Mouse (Mus musculus) embryo, embryonic 10 days (tissue): ENCODE results near the gene Dusp3.

Source experiments
- DNase-seq: peaks from one replicate; pipeline ENCODE4 v3.0.0-alpha.2; 2015; ENCODE audit warnings: low spot score

Gene Dusp3

DNA sequence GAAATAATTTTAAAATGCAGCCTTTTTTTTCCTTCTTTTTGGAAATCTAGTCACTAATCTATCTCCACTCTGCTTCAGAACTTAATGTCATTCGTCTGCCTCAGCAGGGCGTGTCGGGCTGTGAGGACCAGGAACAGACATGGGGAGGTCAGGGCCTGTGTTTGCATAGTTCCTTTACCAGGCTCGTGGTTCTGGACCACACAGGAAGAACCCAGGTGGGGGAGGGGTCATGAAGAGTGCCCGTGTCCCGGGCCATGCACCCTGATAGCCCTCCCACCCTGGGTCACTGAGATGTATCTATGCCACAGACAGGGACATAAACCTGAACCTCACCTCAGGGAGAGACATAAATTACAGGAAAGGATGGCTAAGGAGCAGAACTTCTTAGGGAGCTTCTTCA, 12.6 kb downstream of the Dusp3 start:
- no peak for DNase-seq

DNA sequence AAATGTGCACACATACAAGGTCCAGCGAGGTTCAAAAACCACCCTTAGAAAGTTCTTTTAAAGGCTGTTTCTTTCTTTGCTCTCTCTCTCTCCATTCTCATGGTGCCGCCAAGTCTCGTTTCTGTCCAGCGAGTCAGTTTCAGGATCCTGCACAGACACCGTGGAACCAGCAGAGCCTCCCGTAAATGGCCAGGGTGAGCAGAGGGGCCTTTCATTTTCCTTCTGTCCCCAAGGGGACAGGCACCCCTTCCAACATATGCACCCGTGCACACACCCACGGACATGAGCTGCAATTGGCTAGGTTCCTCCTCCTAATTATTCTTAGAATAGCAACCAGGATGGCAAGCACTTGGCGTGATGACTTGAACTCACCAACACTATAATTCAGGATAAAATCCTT, 13.3 kb downstream of the Dusp3 start:
- no peak for DNase-seq

DNA sequence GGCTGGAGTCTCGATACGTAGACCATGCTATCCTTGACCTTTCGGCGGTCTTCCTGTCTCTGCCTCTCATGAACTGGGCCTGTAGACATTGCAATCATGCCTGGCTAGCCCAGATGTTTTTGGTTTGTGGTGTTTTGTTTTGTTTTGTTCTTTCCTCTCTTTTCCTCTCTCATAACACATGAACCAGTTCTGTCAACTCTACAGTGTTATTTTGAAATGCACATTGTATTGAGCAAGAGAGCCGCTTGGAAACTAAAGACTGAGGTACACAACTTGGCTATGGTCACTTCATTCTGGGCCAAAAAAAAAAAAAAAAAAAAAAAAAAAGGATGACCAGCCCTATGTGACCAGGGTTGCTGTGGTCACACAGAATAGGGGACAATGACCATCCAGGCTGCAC, 14.2 kb downstream of the Dusp3 start:
- DNase-seq, result no peak

DNA sequence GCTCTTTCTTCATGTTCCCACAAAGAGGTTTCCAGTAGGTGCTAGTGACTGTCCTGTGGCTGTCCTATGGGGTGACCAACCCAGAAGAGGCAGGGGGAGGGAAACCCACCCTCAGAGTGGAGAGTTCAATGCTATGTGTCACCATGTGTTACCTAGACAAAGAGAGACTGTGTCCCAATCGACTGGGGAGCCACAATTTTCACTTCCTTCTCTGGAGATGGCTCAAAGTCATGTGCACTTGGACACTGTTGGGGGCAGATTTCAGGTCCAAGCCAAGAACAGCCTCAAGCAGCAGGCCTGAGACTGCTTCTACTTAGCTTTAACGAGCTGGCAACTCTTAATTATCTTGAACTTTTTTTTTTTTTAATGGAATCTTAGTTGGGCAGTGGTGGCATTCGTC, 14.7 kb downstream of the Dusp3 start:
- no peak for DNase-seq

DNA sequence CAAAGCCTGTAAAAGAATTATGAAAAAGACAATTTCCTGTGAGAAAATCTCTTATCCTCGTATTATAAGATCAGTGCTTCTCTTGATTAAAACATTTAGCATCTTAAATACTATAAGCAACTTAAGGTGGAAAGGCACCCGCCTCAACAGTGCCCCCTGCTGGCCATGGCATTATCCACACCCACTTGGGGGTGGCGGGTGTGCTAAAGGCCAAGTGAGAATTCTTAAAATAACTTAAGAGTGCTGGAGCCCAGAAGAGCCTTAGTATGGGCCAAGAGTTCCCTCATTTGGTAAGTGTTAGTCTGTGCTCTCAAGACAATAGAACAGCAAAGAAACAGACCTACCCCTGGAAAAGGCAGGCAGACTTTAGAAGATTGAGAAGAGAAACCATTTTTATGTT, 15.4 kb downstream of the Dusp3 start:
- DNase-seq, result no peak

DNA sequence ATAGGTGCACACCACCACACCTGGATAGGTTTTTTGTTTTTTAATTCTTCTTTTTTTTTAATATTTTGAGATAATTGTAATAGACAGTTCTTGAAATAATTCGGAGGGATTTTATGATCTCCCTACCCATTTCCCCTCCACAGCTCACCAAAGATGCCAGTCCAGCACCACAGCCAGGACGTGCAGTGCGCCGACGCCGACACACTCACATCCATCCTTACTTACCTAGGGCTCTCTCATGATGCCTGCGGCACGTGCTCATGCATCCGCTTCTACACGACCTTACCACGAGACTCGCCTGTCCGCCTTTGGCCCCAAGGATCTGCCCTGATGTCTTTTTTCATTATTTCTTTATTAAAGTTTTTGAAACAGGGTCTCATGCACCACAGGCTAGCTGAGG, 17.0 kb downstream of the Dusp3 start:
- no peak for DNase-seq

DNA sequence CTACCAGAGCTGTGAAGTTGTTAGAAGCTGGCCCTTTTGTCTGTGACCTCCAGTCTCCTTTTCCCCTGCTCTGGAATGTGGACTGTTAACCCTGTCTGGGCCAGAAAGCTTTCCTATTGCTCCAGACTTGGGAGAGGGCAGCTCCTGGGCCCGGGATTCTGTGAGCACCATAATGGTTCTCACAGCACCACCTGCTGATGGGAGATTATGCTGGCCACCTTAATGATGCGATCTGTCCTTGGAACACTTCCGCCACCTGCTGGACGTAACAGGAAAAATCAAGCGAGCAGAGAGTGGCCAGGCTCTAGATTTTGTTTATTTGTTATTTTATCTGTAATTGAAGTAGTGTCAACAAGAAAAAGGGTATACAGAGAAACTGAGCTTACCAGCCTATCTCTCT, 18.0 kb downstream of the Dusp3 start:
- peak; percentile 94 for DNase-seq

DNA sequence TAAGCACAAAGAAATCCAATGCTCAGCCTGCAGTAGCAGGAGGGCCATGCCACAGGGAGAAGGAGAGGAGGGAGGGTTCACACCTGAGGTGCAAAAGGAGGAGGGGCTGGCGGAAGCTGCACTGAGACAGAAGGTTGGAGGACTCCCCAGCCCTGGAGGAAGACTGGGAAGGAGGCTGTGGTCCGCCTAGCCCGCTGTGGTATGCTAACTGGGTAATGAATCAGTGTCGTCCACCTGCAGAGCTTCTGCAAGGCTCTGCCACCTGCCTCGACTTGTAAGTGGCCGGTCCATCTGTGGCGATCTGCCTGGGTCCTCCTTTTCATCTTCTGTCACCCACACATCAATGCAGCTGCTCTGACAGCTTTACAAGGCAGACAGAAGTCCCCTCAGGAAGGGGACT, 18.5 kb downstream of the Dusp3 start:
- DNase-seq, result no peak

DNA sequence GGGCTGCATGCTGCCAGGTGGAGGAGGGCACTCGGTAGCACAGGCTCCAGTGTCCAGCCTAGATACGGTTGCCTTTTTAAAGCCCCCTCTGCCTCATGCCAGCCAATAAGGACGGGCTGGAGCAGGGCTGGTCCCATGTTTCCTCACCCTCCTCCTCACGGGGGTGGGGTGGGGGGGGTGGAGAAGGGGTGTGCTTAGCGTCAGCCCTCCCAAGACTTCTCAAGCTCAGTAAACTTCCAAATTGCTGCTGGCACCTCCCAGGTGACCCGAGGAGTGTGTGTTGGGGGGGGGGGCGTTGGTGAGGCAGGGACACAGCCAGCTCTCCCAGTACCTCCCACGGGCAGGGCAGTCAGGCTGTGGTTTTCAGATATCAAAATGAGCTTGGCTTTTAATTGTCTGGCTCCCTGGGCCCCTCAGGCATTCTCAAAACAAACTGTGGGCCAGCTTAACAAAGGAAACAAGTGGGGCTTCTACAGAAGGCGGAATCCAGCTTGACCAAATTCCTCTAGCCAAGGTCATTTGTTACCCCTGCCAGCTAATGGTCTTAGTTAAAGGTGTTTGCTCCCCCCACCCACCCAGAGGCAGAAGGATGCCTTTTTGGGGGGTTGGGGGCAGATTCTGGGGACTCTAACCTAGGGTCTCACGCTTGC, 19.7 kb downstream of the Dusp3 start, which contains the start of gene Sost:
Gene Sost, minus strand, starts transcription at position 51 of the 650 bp plus-strand sequence.
- DNase-seq, result peak; percentile 24

DNA sequence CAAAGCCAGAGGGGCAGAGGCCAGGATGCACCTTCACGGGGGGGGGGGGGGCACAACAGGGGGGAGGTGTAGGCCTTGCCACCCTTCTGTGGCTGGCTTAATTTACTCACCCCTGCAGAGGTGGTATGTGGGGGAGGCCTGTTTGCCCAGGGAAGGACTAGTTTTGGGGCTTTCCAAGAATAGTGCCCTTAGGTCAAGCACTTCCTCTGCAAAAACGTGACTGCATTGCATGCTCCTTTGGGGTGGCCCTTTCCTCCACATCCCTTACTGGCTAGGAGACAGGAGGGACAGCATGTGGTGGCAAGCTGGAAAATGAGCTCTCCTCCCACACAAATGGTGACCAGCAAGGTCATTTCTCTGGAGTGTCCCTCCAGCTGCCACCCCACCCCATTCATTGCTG, 21.3 kb downstream of the Dusp3 start:
- no peak for DNase-seq

DNA sequence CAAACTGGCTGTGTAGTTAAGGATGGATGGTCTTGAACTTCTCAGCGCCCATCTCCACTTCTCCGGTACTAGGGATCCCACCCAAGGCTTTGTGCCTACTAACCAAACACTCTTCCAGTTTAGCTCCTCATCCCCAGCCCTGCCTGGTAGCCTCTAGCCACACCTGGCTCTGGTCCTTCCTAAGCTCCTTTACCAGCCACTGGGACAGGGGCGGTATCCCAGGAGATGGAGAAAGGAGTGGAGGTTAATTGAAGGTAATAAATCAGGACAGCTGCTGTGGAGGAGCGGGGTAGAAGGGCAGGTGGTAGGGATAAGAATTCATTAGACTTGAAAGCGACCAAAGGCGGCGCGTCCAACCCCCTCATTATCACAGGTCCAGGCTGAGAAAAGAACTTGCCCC, 22.2 kb downstream of the Dusp3 start:
- DNase-seq, result peak; percentile 61

DNA sequence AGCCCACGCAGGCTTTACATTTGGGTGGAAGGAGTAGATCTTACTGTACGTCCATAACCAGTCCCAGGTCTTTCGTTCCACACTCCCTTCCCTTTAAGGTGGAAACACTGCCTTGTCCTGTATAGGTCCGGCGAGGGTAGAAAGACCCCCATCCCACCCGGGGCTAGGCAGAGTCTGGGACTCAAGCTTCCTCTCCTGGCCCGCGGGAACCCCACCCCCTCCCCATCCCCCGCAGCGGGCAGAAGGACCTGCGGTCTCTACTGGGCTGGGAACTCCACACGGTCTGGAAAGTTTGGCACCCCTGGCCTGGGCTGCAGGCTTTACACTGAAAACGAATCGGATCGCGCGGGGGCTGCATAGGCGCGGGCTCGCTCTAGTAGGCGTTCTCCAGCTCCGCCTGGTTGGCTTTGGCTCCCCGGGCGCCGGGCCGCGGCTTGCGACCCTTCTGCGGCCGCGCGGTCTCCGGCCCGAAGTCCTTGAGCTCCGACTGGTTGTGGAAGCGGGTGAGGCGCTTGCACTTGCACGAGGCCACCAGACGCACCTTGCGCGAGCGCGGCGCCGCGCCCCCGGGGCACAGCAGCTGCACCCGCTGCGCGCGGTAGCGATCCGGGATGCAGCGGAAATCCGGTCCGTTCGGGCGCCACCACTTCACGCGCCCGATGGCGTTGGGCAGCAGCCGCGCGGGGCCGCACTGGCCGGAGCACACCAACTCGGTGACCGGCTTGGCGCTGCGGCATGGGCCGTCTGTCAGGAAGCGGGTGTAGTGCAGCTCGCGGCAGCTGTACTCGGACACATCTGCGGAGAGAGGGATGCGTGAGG, 23.1 kb downstream of the Dusp3 start:
- DNase-seq, result peak; percentile 71

DNA sequence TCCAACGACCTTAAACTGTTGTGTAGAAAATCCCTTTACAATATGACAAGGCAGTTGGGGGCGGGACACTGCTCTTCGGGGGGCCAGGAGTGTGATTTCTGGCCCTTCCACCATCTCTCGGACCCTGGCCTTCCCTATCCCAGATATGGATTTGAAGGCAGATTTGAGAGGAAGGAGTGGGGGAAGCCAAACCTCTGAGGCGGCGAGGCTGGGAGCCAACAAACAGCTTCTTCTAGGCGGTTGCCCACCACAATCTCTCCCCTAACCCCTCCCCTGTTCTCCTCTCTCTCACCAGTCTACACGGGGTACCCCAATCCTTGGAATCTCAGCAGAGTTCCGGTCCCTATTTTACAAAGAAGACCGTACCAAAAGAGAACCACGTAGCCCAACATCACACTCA, 23.8 kb downstream of the Dusp3 start:
- no peak for DNase-seq

DNA sequence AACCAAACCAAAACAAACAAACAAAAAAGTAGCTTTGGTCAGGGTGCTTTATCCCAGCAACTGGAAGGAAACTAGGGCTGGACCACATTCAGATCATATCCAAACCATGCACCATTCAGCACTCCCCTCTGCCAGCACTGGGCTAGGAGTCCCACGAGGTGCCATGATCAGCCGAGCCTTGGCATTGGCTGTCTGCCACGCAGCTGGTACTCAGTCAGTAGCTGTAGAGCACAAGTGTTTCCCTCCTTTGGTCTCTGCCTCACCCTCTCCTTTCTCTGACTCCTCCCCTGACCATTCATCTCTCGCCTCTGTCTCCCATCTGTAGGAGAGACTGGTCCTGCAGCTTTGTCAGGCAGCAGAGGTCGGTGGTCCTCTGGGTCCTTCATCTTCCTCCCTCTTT, 29.3 kb downstream of the Dusp3 start:
- no peak for DNase-seq

DNA sequence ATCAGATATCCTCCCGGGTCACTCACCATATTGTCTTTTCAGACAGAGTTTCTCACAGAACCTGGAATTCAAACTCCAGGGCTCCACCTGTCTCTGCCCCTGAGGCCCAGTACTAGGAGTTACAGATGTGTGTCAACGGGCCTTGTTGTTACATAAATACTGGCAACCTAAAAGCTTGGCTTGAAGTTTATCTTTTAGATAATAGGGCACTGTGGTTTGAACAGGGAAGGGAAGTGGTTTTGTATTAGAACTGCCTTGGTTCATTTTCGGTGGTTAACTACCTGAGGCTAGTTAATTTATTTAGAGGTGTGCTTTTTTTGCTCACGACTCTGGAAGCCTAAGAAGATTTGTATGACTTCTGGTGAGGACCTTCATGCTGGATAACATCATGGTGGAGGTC, 33.4 kb downstream of the Dusp3 start:
- DNase-seq, result no peak

DNA sequence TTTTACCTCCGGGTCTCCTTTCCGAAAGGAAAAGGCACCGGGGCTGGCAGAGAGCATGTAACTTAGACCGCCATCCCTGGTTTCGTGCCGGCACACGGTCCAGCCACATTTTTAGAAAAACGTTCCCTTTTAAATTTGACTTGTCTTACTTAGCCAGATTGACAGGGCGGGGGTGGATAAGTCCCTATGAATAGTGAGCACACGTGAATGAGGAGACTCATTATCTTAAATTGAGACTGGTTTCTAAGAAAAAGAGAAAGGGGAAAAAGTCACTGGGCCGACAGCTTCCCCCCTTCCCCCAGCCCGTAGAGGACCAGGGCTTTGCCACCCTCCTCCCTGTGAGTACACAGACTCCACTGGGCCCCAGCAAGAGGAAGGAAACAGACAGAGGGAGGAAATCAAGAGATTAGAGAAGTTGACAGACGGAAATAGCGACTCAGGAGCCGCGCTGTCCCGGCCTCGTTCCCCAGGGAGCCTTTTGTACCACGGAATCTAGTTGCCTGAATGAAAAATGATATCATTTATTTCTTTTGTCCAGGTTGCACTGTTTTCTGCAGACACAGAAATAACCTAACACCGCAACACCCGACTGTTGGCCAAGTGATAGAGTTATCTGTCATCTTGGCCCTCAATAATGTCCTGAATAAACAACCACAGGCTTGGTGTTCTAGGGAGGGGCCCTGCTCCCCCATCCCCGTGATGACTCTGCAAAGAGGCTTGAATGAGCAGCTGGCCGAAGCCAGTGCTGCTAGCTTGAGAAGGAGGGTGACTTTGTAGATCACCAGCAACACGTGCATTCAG, 34.1 kb downstream of the Dusp3 start:
- DNase-seq, result peak; percentile 53

DNA sequence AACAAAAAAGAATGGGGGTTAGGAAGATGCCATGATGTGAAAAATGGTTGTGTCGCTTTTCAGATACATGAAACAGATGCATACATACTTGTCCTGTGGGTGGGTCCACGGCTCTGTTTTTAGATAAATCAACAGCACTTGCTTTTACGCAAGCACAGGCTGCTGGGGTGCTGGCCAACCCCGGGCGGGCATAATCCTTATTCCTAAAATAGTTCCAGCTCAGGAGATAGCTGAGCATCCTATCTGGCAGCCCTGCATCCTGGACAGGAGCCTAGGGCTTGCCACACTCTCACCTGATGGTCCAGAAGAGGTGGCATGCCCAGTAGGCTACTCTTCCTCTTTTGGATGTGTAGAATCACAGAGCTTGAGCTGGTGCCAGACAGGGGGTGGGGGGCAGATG, 36.8 kb downstream of the Dusp3 start:
- no peak for DNase-seq

DNA sequence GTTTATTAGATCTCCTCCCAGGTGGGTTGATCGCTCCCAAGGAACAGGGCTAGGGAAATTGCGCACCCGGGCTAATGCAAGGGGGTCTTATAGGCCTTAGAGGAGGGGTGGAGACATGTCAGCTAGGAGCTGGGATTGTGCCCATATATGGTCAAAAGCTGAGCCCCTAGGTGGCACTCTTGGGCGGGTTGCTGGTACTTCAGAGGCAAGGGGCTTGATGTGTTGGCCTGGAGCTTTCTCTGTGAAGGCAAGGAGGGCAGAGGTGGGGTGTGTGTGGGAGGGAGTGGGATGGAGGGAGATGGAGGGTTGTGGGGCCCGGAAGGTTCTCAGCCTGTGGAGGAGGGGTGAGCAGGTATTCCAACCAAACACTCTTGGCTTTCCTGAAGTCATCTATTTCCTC, 40.3 kb downstream of the Dusp3 start:
- peak; percentile 59 for DNase-seq

DNA sequence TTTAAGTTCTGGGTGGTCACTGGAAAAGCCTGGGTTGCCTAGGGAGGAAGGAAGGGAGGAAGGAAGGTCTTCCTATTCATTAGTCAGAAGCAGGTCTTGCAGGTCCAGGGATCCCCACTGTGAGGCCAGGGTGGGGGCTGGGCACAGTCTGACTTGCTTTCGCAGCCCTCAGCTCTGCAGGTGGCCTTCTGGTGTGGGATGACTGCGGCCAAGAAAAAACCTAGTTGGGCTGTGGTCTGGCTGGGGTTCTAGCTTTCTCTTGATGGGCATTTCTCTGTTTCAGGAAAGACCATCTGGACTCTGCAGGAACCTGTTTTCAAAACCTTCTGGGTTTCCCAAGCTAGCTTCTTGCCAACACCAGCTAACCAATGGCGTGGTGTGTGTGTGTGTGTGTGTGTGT, 43.8 kb downstream of the Dusp3 start:
- no peak for DNase-seq

DNA sequence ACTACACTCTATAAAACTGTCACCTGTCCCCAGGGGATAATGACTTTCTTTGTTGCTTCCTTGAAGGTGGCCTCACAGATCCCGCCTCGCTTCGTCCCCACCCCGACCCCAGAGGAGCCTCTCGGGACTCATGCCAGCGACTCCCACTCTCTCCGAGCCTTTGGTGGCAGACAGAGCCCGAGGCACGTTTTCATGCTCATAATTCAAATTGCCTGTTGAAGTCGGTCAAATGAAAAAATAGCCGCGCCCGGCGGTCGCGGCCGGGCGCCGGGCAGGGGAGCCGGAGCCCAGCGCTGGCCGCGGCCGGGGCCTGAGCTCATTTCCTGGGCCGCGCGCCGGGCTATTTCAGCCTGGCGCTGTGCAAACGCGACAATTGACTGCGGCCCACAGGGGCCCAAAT, 49.7 kb downstream of the Dusp3 start:
- peak; percentile 33 for DNase-seq

DNA sequence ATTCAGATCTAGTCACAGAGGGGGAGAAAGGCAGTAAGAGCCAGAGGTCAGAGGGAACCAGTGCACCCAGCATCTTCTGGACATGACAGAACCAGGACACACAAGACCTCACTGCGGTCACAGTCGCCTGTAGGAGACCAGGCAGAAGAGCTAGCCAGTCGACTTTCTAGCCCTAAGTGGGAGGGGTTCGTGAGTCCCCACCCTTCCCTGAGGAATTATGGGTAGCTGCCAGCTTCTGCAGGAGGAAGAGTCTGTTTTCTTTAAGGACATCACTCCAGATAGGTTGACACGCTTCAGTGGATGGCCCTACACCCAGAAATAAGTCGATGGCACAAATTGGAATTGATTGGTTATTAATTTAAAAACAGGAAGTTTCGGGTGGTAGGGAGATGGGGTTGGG, 50.4 kb downstream of the Dusp3 start:
- DNase-seq, result peak; percentile 49

DNA sequence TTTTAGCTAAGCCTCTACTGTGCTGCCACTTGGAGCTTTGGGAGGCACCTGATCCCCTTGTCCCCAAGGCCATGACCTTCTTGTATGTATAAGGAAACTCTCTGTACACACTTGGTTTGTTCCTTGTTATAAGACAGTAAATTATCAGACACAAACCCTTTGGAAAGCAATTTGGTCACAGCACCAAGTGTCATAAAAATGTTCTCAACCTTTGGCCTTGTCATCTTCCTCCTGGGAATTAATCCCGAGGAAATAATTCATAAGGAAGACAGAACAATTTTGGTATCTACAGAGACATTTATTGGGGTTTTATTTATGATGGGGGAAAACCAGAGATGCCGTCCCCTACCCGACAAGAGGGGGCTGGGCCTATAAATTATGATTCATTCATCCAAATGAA, 51.1 kb downstream of the Dusp3 start:
- no peak for DNase-seq

DNA sequence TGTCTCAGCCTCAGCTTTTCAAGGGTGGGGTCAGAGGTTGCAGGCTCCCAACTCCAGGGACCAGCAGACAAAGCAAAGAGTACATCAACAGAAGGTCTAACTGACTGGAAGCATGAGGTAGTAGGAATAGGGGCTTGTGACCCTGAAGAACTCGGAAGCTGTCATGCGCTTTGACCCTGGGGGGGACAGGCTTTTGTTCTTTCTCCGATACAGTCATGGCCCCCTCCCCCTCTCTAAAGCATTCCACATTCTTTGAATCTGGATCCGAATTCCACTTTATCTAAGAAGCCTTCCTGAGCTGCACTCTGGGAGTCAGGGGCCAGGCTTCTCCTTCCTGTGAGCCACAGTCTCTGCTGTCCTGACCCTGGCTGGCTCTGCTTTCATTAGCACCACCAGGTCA, 54.8 kb downstream of the Dusp3 start:
- no peak for DNase-seq
